Mouse (Mus musculus): ENCODE measurements around the gene Pi4kb. TPM values are rescaled to one million over a fixed set of nuclear protein-coding genes. Genes with fewer than 3 reads are reported as not detected.
"Not testable (repeated sequence)": the region's sequence is repeated elsewhere in the genome, so short reads cannot be mapped to it uniquely, and the experiment has no call there.

The Pi4kb gene
- polyA plus RNA-seq, 1 experiment from 2014 or later: 15.1 TPM

- Histone ChIP-seq H3K4me2 (ENCODE audit: low read depth, low read length) (peak overlapping the region; percentile 96), H3K9ac (ENCODE audit: low read length) (peak overlapping the region; percentile 81)
- 3% methylated on average over 21 of the region's 21 CpGs for WGBS
Observed at GRCm38 (mm10) chr3:95016532-95017056, 42.1 kb downstream of the Pi4kb start.

GRCm38 (mm10) chr3:95018741-95019140 is 44.2 kb downstream of the Pi4kb start:
- WGBS: 71% methylated on average over 2 of the region's 2 CpGs
- ATAC-seq (replicated peaks; ENCODE audit: extremely low read depth, insufficient read depth, low FRiP score): no peak
- H3K4me1 ChIP-seq (ENCODE audit: control insufficient read depth, insufficient read depth, low read length): peaks cover 13% of the 10 kb centered on the region
- no peaks in the 10 kb centered on the region for H3K9me3 ChIP-seq (replicated peaks; ENCODE audit: control insufficient read depth, low read length)
- H3K36me3 ChIP-seq (ENCODE audit: control insufficient read depth, insufficient read depth): no peaks in the 10 kb centered on the region
- no peak overlapping the region for H3K9ac ChIP-seq (ENCODE audit: low read length)
- H3K4me2 ChIP-seq (ENCODE audit: low read depth, low read length): no peak overlapping the region
- H3K4me3 ChIP-seq (ENCODE audit: low read length): no peak overlapping the region
- H3K27ac ChIP-seq (ENCODE audit: low read length): no peak overlapping the region
- no peaks in the 10 kb centered on the region for H3K27me3 ChIP-seq (ENCODE audit: control insufficient read depth, insufficient read depth, low read length)

More at GRCm38 (mm10) chr3:95016532-95017056, 42.1 kb downstream of the Pi4kb start:
- H3K4me1 ChIP-seq (ENCODE audit: control insufficient read depth, insufficient read depth, low read length): peaks cover 17% of the 10 kb centered on the region
- H3K27ac ChIP-seq (ENCODE audit: low read length): peak overlapping the region; percentile 98
- H3K4me3 ChIP-seq (ENCODE audit: low read length): peak overlapping the region; percentile 82
- no peaks in the 10 kb centered on the region for H3K9me3 ChIP-seq (replicated peaks; ENCODE audit: control insufficient read depth, low read length)
- no peaks in the 10 kb centered on the region for H3K27me3 ChIP-seq (ENCODE audit: control insufficient read depth, insufficient read depth, low read length)
- H3K36me3 ChIP-seq (ENCODE audit: control insufficient read depth, insufficient read depth): peaks cover 5% of the 10 kb centered on the region
- no peak for ATAC-seq (replicated peaks; ENCODE audit: extremely low read depth, insufficient read depth, low FRiP score)

- not testable (repeated sequence) for H3K27ac ChIP-seq (ENCODE audit: low read length); H3K27me3 ChIP-seq (ENCODE audit: control insufficient read depth, insufficient read depth, low read length); H3K4me3 ChIP-seq (ENCODE audit: low read length); H3K36me3 ChIP-seq (ENCODE audit: control insufficient read depth, insufficient read depth); H3K9ac ChIP-seq (ENCODE audit: low read length); ATAC-seq (replicated peaks; ENCODE audit: extremely low read depth, insufficient read depth, low FRiP score); H3K4me2 ChIP-seq (ENCODE audit: low read depth, low read length); H3K9me3 ChIP-seq (replicated peaks; ENCODE audit: control insufficient read depth, low read length)
- H3K4me1 ChIP-seq (ENCODE audit: control insufficient read depth, insufficient read depth, low read length): peaks cover 19% of the 10 kb centered on the region
- WGBS: 90% methylated on average over 5 of the region's 5 CpGs
Observed at GRCm38 (mm10) chr3:95020956-95021355, 46.4 kb downstream of the Pi4kb start.

GRCm38 (mm10) chr3:95024551-95024950 is 50.0 kb downstream of the Pi4kb start:
- Histone ChIP-seq H3K4me2 (ENCODE audit: low read depth, low read length) (peak overlapping the region; percentile 60), H3K9me3 (replicated peaks; ENCODE audit: control insufficient read depth, low read length) (no peaks in the 10 kb centered on the region), H3K27me3 (ENCODE audit: control insufficient read depth, insufficient read depth, low read length) (no peaks in the 10 kb centered on the region), H3K27ac (ENCODE audit: low read length) (peak overlapping the region; percentile 70), H3K4me3 (ENCODE audit: low read length) (peak overlapping the region; percentile 36), H3K9ac (ENCODE audit: low read length) (peak overlapping the region; percentile 56), H3K4me1 (ENCODE audit: control insufficient read depth, insufficient read depth, low read length) (peaks cover 16% of the 10 kb centered on the region), H3K36me3 (ENCODE audit: control insufficient read depth, insufficient read depth) (no peaks in the 10 kb centered on the region)
- peak; percentile 76 for ATAC-seq (replicated peaks; ENCODE audit: extremely low read depth, insufficient read depth, low FRiP score)
- WGBS: 8% methylated on average over 11 of the region's 11 CpGs

GRCm38 (mm10) chr3:95025202-95025601 is 50.7 kb downstream of the Pi4kb start:
- H3K4me1 ChIP-seq (ENCODE audit: control insufficient read depth, insufficient read depth, low read length): peaks cover 16% of the 10 kb centered on the region
- no peak overlapping the region for H3K9ac ChIP-seq (ENCODE audit: low read length)
- peak overlapping the region; percentile 36 for H3K4me3 ChIP-seq (ENCODE audit: low read length)
- H3K9me3 ChIP-seq (replicated peaks; ENCODE audit: control insufficient read depth, low read length): no peaks in the 10 kb centered on the region
- ATAC-seq (replicated peaks; ENCODE audit: extremely low read depth, insufficient read depth, low FRiP score): peak; percentile 26; the same call in 1 of the 2 replicates
- WGBS: 33% methylated on average over 5 of the region's 5 CpGs
- no peaks in the 10 kb centered on the region for H3K36me3 ChIP-seq (ENCODE audit: control insufficient read depth, insufficient read depth)
- H3K27me3 ChIP-seq (ENCODE audit: control insufficient read depth, insufficient read depth, low read length): no peaks in the 10 kb centered on the region
- H3K4me2 ChIP-seq (ENCODE audit: low read depth, low read length): peak overlapping the region; percentile 60
- H3K27ac ChIP-seq (ENCODE audit: low read length): peak overlapping the region; percentile 70

GRCm38 (mm10) chr3:95027057-95027645 is 52.6 kb downstream of the Pi4kb start:
- Histone ChIP-seq H3K4me1 (ENCODE audit: control insufficient read depth, insufficient read depth, low read length) (peaks cover 16% of the 10 kb centered on the region), H3K27ac (ENCODE audit: low read length) (no peak overlapping the region), H3K36me3 (ENCODE audit: control insufficient read depth, insufficient read depth) (peaks cover 15% of the 10 kb centered on the region), H3K27me3 (ENCODE audit: control insufficient read depth, insufficient read depth, low read length) (no peaks in the 10 kb centered on the region), H3K9ac (ENCODE audit: low read length) (no peak overlapping the region), H3K9me3 (replicated peaks; ENCODE audit: control insufficient read depth, low read length) (no peaks in the 10 kb centered on the region), H3K4me3 (ENCODE audit: low read length) (no peak overlapping the region), H3K4me2 (ENCODE audit: low read depth, low read length) (no peak overlapping the region)
- no peak for ATAC-seq (replicated peaks; ENCODE audit: extremely low read depth, insufficient read depth, low FRiP score)
- 61% methylated on average over 5 of the region's 5 CpGs for WGBS

GRCm38 (mm10) chr3:95027701-95028100 is 53.2 kb downstream of the Pi4kb start:
- Histone ChIP-seq H3K27me3 (ENCODE audit: control insufficient read depth, insufficient read depth, low read length) (no peaks in the 10 kb centered on the region), H3K4me1 (ENCODE audit: control insufficient read depth, insufficient read depth, low read length) (peaks cover 16% of the 10 kb centered on the region), H3K9ac (ENCODE audit: low read length) (no peak overlapping the region), H3K27ac (ENCODE audit: low read length) (no peak overlapping the region), H3K4me2 (ENCODE audit: low read depth, low read length) (no peak overlapping the region), H3K36me3 (ENCODE audit: control insufficient read depth, insufficient read depth) (peaks cover 18% of the 10 kb centered on the region), H3K4me3 (ENCODE audit: low read length) (no peak overlapping the region), H3K9me3 (replicated peaks; ENCODE audit: control insufficient read depth, low read length) (no peaks in the 10 kb centered on the region)
- no peak for ATAC-seq (replicated peaks; ENCODE audit: extremely low read depth, insufficient read depth, low FRiP score)
- whole genome bisulfite sequencing: 41% methylated on average over 5 of the region's 5 CpGs

- H3K4me2 ChIP-seq (ENCODE audit: low read depth, low read length): no peak overlapping the region
- WGBS: 71% methylated on average over 3 of the region's 3 CpGs
- no peak for ATAC-seq (replicated peaks; ENCODE audit: extremely low read depth, insufficient read depth, low FRiP score)
- H3K27me3 ChIP-seq (ENCODE audit: control insufficient read depth, insufficient read depth, low read length): no peaks in the 10 kb centered on the region
- no peak overlapping the region for H3K9ac ChIP-seq (ENCODE audit: low read length)
- H3K4me1 ChIP-seq (ENCODE audit: control insufficient read depth, insufficient read depth, low read length): peaks cover 16% of the 10 kb centered on the region
- no peak overlapping the region for H3K4me3 ChIP-seq (ENCODE audit: low read length)
- H3K27ac ChIP-seq (ENCODE audit: low read length): no peak overlapping the region
- H3K36me3 ChIP-seq (ENCODE audit: control insufficient read depth, insufficient read depth): peaks cover 27% of the 10 kb centered on the region
- H3K9me3 ChIP-seq (replicated peaks; ENCODE audit: control insufficient read depth, low read length): no peaks in the 10 kb centered on the region
Observed at GRCm38 (mm10) chr3:95028603-95029002, 54.1 kb downstream of the Pi4kb start.

GRCm38 (mm10) chr3:95029291-95029827 is 54.8 kb downstream of the Pi4kb start:
- H3K4me2 ChIP-seq (ENCODE audit: low read depth, low read length); H3K4me3 ChIP-seq (ENCODE audit: low read length); H3K27ac ChIP-seq (ENCODE audit: low read length); H3K27me3 ChIP-seq (ENCODE audit: control insufficient read depth, insufficient read depth, low read length); H3K9me3 ChIP-seq (replicated peaks; ENCODE audit: control insufficient read depth, low read length); H3K9ac ChIP-seq (ENCODE audit: low read length); ATAC-seq (replicated peaks; ENCODE audit: extremely low read depth, insufficient read depth, low FRiP score): not testable (repeated sequence)
- WGBS: 75% methylated on average over 3 of the region's 3 CpGs
- Histone ChIP-seq H3K36me3 (ENCODE audit: control insufficient read depth, insufficient read depth) (peaks cover 33% of the 10 kb centered on the region), H3K4me1 (ENCODE audit: control insufficient read depth, insufficient read depth, low read length) (peaks cover 13% of the 10 kb centered on the region)
